8 mouse cellular contexts compared by ENCODE assay signal in genomic region chr4:134243516-134244250, GRCm38 (mm10). TPM values are rescaled to one million over a fixed set of nuclear protein-coding genes. Genes with fewer than 3 reads are reported as not detected.
DNase-seq lines count a peak whose midpoint lies in the region; ATAC-seq and TF ChIP-seq lines count a peak whose summit lies in the region.

Gene E130218I03Rik, plus strand, starts transcription at chr4:134243662.

- H3K9me3 ChIP-seq in heart, embryonic 15.5 days (replicated peaks): no peaks in the 10 kb centered on the region
- H3K9me3 ChIP-seq in hindbrain, embryonic 16.5 days (ENCODE audit: control insufficient read depth, low read length): no peaks in the 10 kb centered on the region

- no peak for ATAC-seq in heart, embryonic 15.5 days (replicated peaks; ENCODE audit: insufficient number of reproducible peaks, insufficient read depth, low FRiP score, low read depth)
- no peak for ATAC-seq in hindbrain, embryonic 16.5 days

- TF ChIP-seq CTCF in bone marrow macrophage, adult 2 months (IDR thresholded peaks at IDR 0.05; ENCODE audit: low read depth, low read length): no peak

- H3K27me3 ChIP-seq in heart, embryonic 15.5 days: peaks cover 22% of the 10 kb centered on the region
- peaks cover 13% of the 10 kb centered on the region for H3K27me3 ChIP-seq in hindbrain, embryonic 16.5 days (replicated peaks; ENCODE audit: control insufficient read depth, insufficient read depth, low read length)
- H3K27me3 ChIP-seq in myocyte (ENCODE audit: control insufficient read depth, insufficient read depth, insufficient read length): peaks cover 15% of the 10 kb centered on the region

- H3K79me2 ChIP-seq in myocyte (ENCODE audit: control insufficient read depth, insufficient read depth): no peaks in the 10 kb centered on the region

- no peaks in the 10 kb centered on the region for H3K36me3 ChIP-seq in heart, embryonic 15.5 days
- H3K36me3 ChIP-seq in hindbrain, embryonic 16.5 days (ENCODE audit: control insufficient read depth, insufficient read depth, low read length): no peaks in the 10 kb centered on the region
- H3K36me3 ChIP-seq in myocyte (ENCODE audit: control insufficient read depth, insufficient read depth): no peaks in the 10 kb centered on the region

- H3K4me1 ChIP-seq in heart, embryonic 15.5 days (replicated peaks): peaks cover 20% of the 10 kb centered on the region
- H3K4me1 ChIP-seq in bone marrow macrophage, adult 2 months (ENCODE audit: control insufficient read depth, insufficient read depth, low read length): peaks cover 13% of the 10 kb centered on the region
- H3K4me1 ChIP-seq in hindbrain, embryonic 16.5 days (ENCODE audit: control insufficient read depth, insufficient read depth, low read depth, low read length): peaks cover 21% of the 10 kb centered on the region

- DNase-seq in heart, postnatal 4 days: no peak
- no peak for DNase-seq in right cerebral cortex, postnatal 14 days
- no peak for DNase-seq in urinary bladder, adult 2 months (ENCODE audit: low spot score)
- no peak for DNase-seq in layer of hippocampus, adult 9-11 months

- H3K4me3 ChIP-seq in heart, embryonic 15.5 days: peak within 1 kb of the TSS; percentile 66
- peak within 1 kb of the TSS; percentile 99 for H3K4me3 ChIP-seq in bone marrow macrophage, adult 2 months (ENCODE audit: insufficient read depth, low read length)
- H3K4me3 ChIP-seq in hindbrain, embryonic 16.5 days (ENCODE audit: low read length): peak within 1 kb of the TSS; percentile 79
- peak within 1 kb of the TSS; percentile 44 for H3K4me3 ChIP-seq in myocyte

- no peak within 1 kb of the TSS for H3ac ChIP-seq in myocyte (ENCODE audit: control insufficient read depth, insufficient read length)

- H3K27ac ChIP-seq in heart, embryonic 15.5 days: no peak within 1 kb of the TSS
- H3K27ac ChIP-seq in bone marrow macrophage, adult 2 months (ENCODE audit: insufficient read depth, low read depth, low read length): no peak within 1 kb of the TSS
- H3K27ac ChIP-seq in hindbrain, embryonic 16.5 days (ENCODE audit: low read depth, low read length): no peak within 1 kb of the TSS

- WGBS in heart, embryonic 15.5 days: 93% methylated on average over 17 of the region's 17 CpGs
- 89% methylated on average over 16 of the region's 17 CpGs for WGBS in hindbrain, embryonic 16.5 days

- H3K4me2 ChIP-seq in heart, embryonic 15.5 days: peak within 1 kb of the TSS; percentile 93
- H3K4me2 ChIP-seq in hindbrain, embryonic 16.5 days (ENCODE audit: low read length): peak within 1 kb of the TSS; percentile 91
- peak within 1 kb of the TSS; percentile 93 for H3K4me2 ChIP-seq in myocyte (ENCODE audit: low read depth)

- peak within 1 kb of the TSS; percentile 69; the same call in 1 of the 2 replicates for H3K9ac ChIP-seq in heart, embryonic 15.5 days
- peak within 1 kb of the TSS; percentile 81; the same call in 1 of the 2 replicates for H3K9ac ChIP-seq in hindbrain, embryonic 16.5 days (ENCODE audit: low read depth, low read length)

- TF ChIP-seq POLR2A in bone marrow macrophage, adult 2 months (IDR thresholded peaks at IDR 0.05; ENCODE audit: borderline replicate concordance, low read depth, low read length): no peak
- no peak for TF ChIP-seq POLR2A in myocyte (IDR thresholded peaks at IDR 0.05; ENCODE audit: insufficient read length, low read depth)

TF ChIP-seq in myocyte, 11 proteins besides CTCF, POLR2A, EP300 and RAD21:
- TF ChIP-seq SRF (IDR thresholded peaks at IDR 0.05; ENCODE audit: control insufficient read depth, insufficient read length, low read depth) (no peak), POLR2AphosphoS2 (IDR thresholded peaks at IDR 0.05; ENCODE audit: insufficient read length, low read depth) (no peak), TCF12 (IDR thresholded peaks at IDR 0.05; ENCODE audit: insufficient read depth, poor library complexity, severe bottlenecking) (no peak), MYOD1 (IDR thresholded peaks at IDR 0.05; ENCODE audit: control insufficient read depth in 1 of 3, insufficient read length in 2 of 3, low read depth in 2 of 3) (peak in 2 of 3 experiments; percentile 59 to 77)

RNA-seq across cellular contexts. Expression of gene E130218I03Rik, which starts in this region (rescaled TPM):
- 0.26 and 0.30 TPM in 2 replicates for polyA plus RNA-seq in heart, embryonic 15.5 days (2015; fragmentation: Nextera tagmentation; extraction: Ambion mirVana)
- not detected for total RNA-seq in heart, postnatal 4 days (2021)
- polyA plus RNA-seq in bone marrow macrophage, adult 2 months (2012; ENCODE audit: insufficient read depth, insufficient read length, missing spikeins): not detected in 2 replicates
- polyA plus RNA-seq in hindbrain, embryonic 16.5 days (2015; fragmentation: Nextera tagmentation; extraction: Ambion mirVana): 0.50 and 0.60 TPM in 2 replicates
- 0.43 TPM for polyA plus RNA-seq in myocyte (2012; fragmentation: generic; extraction: Trizol)
- polyA plus RNA-seq in urinary bladder, adult 2 months (2012; rRNA removed): not detected in 2 replicates

Comparison
In these comparisons a context has a peak if more than half of its experiments do, and no peak if none do; other contexts are left out.
1. H3K4me3 ChIP-seq: peak in every context shown above with its lines; median percentile 99 in bone marrow macrophage, adult 2 months; 79 in hindbrain, embryonic 16.5 days; 66 in heart, embryonic 15.5 days; 44 in myocyte.